Mouse (Mus musculus): ENCODE data around the gene Gm11077.

- TF ChIP-seq CTCF (IDR thresholded peaks at IDR 0.05; ENCODE audit: borderline replicate concordance, control insufficient read depth, extremely low read depth, insufficient read depth, low read length, poor library complexity): no peak
- TF ChIP-seq POLR2A (IDR thresholded peaks at IDR 0.05; ENCODE audit: control insufficient read depth, extremely low read depth, insufficient read depth, low read length, poor library complexity): no peak
Measured at GRCm38 (mm10) chr6:140767237-140767636, 38.2 kb downstream of the Gm11077 start.

Data from thymus, adult 2 months (tissue).